Mouse (Mus musculus): Measurements from ENCODE around the gene Syngr1. TPM values are rescaled to one million over a fixed set of nuclear protein-coding genes. Genes with fewer than 3 reads are reported as not detected.

Syngr1 gene
- polyA plus RNA-seq, 1 experiment from 2014 or later: 1.4 TPM

DNA sequence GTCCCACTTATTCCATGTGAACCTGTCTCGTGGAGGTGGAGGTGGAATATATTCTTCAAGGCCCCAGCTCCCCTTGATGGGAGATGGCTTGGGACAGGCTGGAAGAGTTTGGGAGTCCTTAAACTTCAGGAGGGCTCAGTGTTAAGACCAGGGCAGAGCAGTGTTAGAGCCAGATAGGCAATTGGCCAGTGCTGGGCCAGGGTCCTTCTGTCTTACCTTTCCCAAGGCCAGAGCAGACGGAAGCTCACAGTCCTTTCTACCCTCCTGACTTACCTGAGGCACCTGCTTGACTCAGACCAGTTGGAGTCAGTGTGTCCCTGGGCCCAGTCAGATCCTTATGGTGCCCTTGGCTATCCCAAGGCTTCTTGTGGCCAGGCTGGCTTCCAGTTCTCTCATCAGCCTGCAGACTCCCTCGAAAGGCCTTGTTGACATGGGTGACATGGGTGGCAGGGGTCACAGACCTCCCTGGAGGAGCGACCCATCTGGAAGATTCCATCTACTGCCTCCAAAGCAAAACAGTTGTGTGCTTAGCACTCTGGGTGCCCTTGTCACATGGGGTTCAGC lies 71.3 kb downstream of the Syngr1 start:
- Histone ChIP-seq H3K27me3 (ENCODE audit: low read depth, poor library complexity, severe bottlenecking) (no peaks in the 10 kb centered on the region), H3K27ac (no peak overlapping the region), H3K36me3 (peaks cover 58% of the 10 kb centered on the region), H3K4me1 (peaks cover 27% of the 10 kb centered on the region), H3K4me3 (no peak overlapping the region), H3K9me3 (replicated peaks) (no peaks in the 10 kb centered on the region)
- no peak for DNase-seq (ENCODE audit: low spot score)
- 93% methylated on average over 4 of the region's 4 CpGs for WGBS

DNA sequence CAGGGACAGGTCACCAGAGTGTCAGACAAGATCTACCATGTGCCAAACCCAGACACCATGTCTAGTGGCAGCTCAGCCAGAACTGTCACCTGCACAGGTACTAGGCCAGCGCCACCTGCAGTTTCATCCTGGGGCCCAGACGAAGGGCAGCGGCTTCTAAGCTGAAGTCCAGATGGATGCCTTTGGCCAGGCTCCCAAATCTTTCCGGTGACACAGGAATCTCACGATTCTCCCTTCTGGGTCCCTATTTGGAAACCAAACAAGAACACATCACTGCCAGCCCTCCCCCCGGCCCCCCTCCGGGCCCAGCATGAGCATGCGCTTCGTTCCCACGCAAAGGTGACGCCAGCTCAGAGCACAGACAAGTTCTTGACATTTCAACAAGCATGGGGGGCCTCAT lies 72.1 kb downstream of the Syngr1 start:
- Histone ChIP-seq H3K36me3 (peaks cover 50% of the 10 kb centered on the region), H3K27ac (no peak overlapping the region), H3K9me3 (replicated peaks) (no peaks in the 10 kb centered on the region), H3K27me3 (ENCODE audit: low read depth, poor library complexity, severe bottlenecking) (no peaks in the 10 kb centered on the region), H3K4me1 (peaks cover 22% of the 10 kb centered on the region), H3K4me3 (no peak overlapping the region)
- 88% methylated on average over 11 of the region's 11 CpGs for WGBS
- no peak for DNase-seq (ENCODE audit: low spot score)

DNA sequence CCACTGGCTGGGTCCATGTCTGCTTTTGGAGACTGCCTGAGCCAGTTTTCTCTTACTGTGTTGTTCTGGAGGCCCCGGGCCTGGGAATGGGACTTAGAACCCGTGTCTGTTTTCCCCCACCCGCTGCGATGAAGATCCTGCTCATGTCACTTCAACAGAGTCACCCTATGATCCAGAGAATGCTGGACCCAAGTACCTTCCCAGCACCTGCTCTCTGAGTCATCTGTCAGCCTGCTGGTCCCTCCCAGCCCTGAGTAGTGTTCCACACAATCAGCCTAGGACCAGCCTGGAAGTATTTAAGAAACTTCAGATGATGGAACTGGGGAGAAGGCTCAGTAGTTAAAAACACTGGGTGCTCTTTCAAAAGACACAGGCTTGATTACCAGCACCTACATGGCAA lies 72.6 kb downstream of the Syngr1 start:
- peaks cover 46% of the 10 kb centered on the region for H3K36me3 ChIP-seq
- DNase-seq (ENCODE audit: low spot score): no peak
- no peak overlapping the region for H3K27ac ChIP-seq
- WGBS: 94% methylated on average over 4 of the region's 4 CpGs
- H3K4me3 ChIP-seq: no peak overlapping the region
- H3K27me3 ChIP-seq (ENCODE audit: low read depth, poor library complexity, severe bottlenecking): no peaks in the 10 kb centered on the region
- no peaks in the 10 kb centered on the region for H3K9me3 ChIP-seq (replicated peaks)
- H3K4me1 ChIP-seq: peaks cover 18% of the 10 kb centered on the region

DNA sequence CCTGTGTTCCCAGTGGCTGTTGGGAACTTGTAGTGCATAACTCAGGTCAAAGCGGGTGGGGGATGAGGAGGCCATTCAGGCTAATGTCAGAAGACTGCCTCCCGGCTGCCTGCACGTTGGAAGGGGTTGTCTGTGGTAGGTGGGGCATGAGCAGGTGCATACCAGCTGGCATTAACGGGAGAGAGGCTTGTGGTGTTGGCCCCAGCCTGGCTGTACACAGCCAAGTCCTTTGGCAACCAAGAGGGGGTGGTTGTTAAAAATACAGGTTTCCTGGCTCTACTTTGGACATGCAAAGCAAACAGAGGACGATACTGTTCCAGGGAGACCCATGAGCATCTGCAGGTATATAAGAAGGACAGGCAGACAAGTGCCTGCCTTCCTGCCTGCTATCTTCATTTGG lies 74.3 kb downstream of the Syngr1 start:
- H3K36me3 ChIP-seq: peaks cover 29% of the 10 kb centered on the region
- no peak overlapping the region for H3K4me3 ChIP-seq
- no peak for DNase-seq (ENCODE audit: low spot score)
- 0 out of 2 replicates have a peak, but pooled peaks cover 3% of the 10 kb centered on the region for H3K27me3 ChIP-seq (ENCODE audit: low read depth, poor library complexity, severe bottlenecking)
- 66% methylated on average over 5 of the region's 5 CpGs for WGBS
- H3K4me1 ChIP-seq: peaks cover 3% of the 10 kb centered on the region
- no peaks in the 10 kb centered on the region for H3K9me3 ChIP-seq (replicated peaks)
- H3K27ac ChIP-seq: no peak overlapping the region

Small RNA genes lying within 50 kb of the gene (microRNA-seq; reads per million reads assigned to microRNA genes)
- 38.7 reads per million, percentile 37 among the genes with 10 or more reads in this experiment for gene Snord43

Other genes with a start within 250 kb of the Syngr1 start
- 5.9 and 9.4 TPM in 2 replicates for gene Apobec3, start 199.7 kb upstream of the Syngr1 start, polyA plus RNA-seq (2016; fragmentation: Nextera tagmentation; extraction: Ambion mirVana)
- gene Cbx7, start 120.2 kb upstream of the Syngr1 start, polyA plus RNA-seq (2016; fragmentation: Nextera tagmentation; extraction: Ambion mirVana): 1.1 and 1.3 TPM in 2 replicates
- 1.5 and 2.0 TPM in 2 replicates for gene Pdgfb, start 76.4 kb upstream of the Syngr1 start, polyA plus RNA-seq (2016; fragmentation: Nextera tagmentation; extraction: Ambion mirVana)
- gene Rpl3, start 534 bp downstream of the Syngr1 start, polyA plus RNA-seq (2016; fragmentation: Nextera tagmentation; extraction: Ambion mirVana): 1,077 and 1,189 TPM in 2 replicates
- gene Tab1, start 41.8 kb downstream of the Syngr1 start, polyA plus RNA-seq (2016; fragmentation: Nextera tagmentation; extraction: Ambion mirVana): 41.8 and 52.4 TPM in 2 replicates
- 4.0 and 5.3 TPM in 2 replicates for gene Mgat3, start 82.4 kb downstream of the Syngr1 start, polyA plus RNA-seq (2016; fragmentation: Nextera tagmentation; extraction: Ambion mirVana)
- gene Mief1, start 142.7 kb downstream of the Syngr1 start, polyA plus RNA-seq (2016; fragmentation: Nextera tagmentation; extraction: Ambion mirVana): 42.4 and 43.7 TPM in 2 replicates
- gene AC140267.1, start 144.5 kb downstream of the Syngr1 start, polyA plus RNA-seq (2016; fragmentation: Nextera tagmentation; extraction: Ambion mirVana): not detected in 2 replicates
- gene Atf4, start 163.8 kb downstream of the Syngr1 start, polyA plus RNA-seq (2016; fragmentation: Nextera tagmentation; extraction: Ambion mirVana): 113 TPM in 2 replicates
- gene Rps19bp1, start 173.0 kb downstream of the Syngr1 start, polyA plus RNA-seq (2016; fragmentation: Nextera tagmentation; extraction: Ambion mirVana): 70.0 and 75.5 TPM in 2 replicates
- 0.06 and 0.08 TPM in 2 replicates for gene Cacna1i, start 195.9 kb downstream of the Syngr1 start, polyA plus RNA-seq (2016; fragmentation: Nextera tagmentation; extraction: Ambion mirVana)

Measured in limb, embryonic 10.5 days (tissue).